Mouse (Mus musculus): ENCODE results near the gene Map6.

The Map6 gene

DNA sequence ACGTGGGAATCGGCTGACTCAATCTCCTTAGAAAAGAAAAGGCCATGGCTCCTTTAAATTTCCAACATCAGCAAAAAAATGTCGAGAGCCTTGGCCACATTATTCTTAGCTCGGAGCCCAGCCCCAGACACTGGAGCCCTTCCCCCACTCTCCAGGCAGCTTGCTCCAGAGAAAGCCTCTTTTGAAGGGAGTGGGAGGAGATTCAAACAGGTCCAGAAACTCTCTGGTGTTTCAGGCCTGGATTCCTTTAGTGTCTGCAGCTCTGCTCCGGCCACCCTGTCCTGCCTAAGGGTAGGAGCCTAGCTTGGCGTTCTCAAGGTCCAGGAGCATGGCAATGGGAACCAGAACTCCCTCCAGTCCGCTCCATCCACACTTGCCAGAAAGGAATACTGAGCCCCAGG, 88.5 kb downstream of the Map6 start:
- ChIA-PET POLR2A (interaction anchor here (0.6 to 2.0 kb wide), 32 partner anchors 8 to 1945 kb away, joined by 3 to 10 read pairs (median 4); partner anchors contain the start of genes Gdpd5 (in 2 of the 4) and Rps3 (in 1 of the 4)), CTCF (interaction anchor here (0.5 to 2.7 kb wide), 12 partner anchors 9 to 874 kb away, joined by 3 to 9 read pairs (median 4); partner anchors contain the start of gene Gdpd5 (in 1 of the 4))

DNA sequence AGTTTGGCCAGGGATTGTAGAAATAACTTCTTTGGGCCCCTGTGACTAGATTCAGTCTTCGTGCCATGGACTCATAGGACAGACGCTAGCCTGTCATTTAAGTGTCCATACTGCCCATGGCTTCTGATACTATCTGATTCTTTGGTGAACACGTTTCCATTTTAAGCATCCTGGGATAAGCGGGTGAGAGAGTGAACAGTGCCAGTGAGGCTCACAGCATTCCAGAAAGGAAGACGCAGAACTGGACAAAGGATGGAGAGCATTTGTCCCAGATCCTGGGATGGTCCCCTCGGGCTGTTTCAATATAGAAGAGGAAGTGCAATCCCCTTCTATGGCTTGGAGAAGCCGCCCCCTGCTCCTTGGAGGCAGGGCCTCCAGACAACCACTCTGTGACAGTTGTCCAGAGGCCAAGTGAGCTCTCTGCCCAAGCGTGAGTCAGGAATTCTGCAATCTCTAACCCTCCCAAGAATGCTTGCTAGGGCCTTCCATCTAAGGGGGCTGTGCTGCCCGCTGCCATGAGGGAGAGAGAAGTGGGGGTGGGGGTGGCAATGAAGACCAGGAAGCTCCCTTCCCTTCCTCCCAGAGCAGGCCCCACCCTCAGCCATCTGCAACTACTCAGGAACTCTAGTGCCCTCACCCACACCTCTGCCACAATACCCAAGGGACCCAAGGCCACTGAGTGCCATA, 89.1 kb downstream of the Map6 start:
- POLR2A ChIA-PET: interaction anchor here in 3 of 4 experiments (0.6 to 2.0 kb wide), 26 partner anchors 8 to 1944 kb away, joined by 3 to 10 read pairs (median 4); partner anchors contain the start of genes Gdpd5 (in 1 of the 3), Map6 (in 1 of the 3) and Rps3 (in 1 of the 3)
- CTCF ChIA-PET: interaction anchor here in 3 of 4 experiments (0.7 to 2.7 kb wide), 9 partner anchors 8 to 237 kb away, joined by 3 to 9 read pairs (median 8); no protein-coding TSS in a partner anchor

DNA sequence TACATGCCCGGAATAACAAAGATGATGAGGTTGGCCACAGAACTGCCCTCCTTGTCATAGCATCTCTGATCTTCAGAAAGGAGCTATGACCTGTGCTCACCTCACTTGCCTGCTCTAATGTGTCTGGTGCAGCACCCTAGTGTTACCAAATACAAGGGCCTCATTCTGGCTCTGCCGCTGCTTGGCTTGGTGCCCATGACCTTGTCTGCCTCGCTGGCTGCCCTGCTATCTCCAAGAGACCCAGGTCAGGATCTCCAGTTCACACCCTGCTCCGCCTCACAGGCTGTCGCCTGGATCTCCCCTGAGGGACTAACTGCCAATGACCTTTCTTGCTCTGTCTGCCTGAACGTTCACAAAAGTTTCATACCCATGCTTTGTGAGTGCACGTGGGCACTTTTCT, 90.0 kb downstream of the Map6 start:
- CTCF ChIA-PET: interaction anchor here in 3 of 4 experiments (1.1 to 2.7 kb wide), 5 partner anchors 8 to 206 kb away, joined by 4 to 9 read pairs (median 8); no protein-coding TSS in a partner anchor
- POLR2A ChIA-PET: interaction anchor here in 2 of 4 experiments (1.4 to 2.0 kb wide), 5 partner anchors 24 to 175 kb away, joined by 3 to 7 read pairs (median 5); partner anchors contain the start of gene Map6 (in 1 of the 2)

DNA sequence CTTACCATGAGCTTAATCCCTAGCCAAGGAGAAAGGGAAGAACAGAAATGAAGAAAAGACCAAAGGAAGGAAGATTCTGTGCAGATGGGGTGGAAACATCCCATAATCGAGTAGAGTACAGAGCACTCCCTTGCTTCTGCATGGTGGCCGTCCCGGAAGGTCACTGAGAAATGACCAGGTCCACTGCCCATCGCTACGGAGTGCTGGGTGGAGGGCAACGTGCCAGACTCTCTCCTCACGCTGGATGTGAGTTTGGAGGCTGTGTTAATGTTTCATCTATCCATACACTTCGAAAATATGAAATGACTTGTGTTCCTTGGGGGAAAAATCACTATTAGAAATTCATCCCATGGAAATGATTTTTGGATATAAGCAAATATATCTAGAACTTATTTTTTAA, 91.1 kb downstream of the Map6 start:
- ChIA-PET POLR2A (interaction anchor here in 2 of 4 experiments (0.7 to 3.3 kb wide), 5 partner anchors 12 to 118 kb away, joined by 3 to 16 read pairs (median 3); no protein-coding TSS in a partner anchor), CTCF (interaction anchor here in 3 of 4 experiments (0.8 to 1.5 kb wide), 5 partner anchors 17 to 134 kb away, joined by 3 to 9 read pairs (median 4); no protein-coding TSS in a partner anchor)

DNA sequence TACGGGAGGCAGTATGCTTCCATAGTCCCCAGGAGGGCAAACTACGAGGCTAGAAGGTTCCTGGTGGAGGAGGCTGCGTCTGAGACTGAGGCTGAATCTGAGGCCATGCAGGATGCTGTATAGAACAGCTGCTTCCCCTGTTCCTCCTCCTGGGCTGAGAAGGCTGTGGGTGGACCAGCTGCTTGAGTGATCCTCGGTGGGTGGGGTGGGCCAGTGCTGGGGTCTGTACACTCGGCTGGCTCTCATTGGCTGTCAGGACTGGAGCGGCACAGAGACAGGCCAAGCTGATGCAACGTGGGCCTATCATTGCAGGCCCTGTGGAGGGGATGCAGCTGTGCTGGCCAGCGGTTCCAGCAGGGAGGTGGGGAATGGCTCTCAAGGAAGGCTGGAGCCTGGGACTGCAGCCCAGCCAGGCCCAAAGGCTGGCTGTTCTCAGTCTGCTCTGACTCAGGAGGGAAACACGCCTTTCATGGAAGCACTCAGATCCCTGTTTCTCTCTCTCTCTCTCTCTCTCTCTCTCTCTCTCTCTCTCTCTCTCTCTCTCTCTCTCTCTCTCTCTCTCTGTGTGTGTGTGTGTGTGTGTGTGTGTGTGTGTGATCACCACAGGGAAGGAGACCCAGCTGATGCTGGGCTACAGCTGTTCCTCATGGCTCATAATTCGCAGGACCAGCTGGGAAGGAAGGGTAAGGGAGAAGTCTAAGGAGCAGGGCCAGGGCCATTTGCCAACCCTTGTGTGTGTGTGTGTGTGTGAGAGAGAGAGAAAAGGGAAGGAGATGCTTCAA, 93.0 kb downstream of the Map6 start:
- ChIA-PET CTCF (interaction anchor here (0.5 to 1.9 kb wide), 16 partner anchors 14 to 1556 kb away, joined by 3 to 11 read pairs (median 4); no protein-coding TSS in a partner anchor), POLR2A (interaction anchor here (0.6 to 3.3 kb wide), 43 partner anchors 8 to 1059 kb away, joined by 3 to 20 read pairs (median 4); partner anchors contain the start of genes Gdpd5 (in 3 of the 4), Dgat2 (in 1 of the 4), Rps3 (in 1 of the 4) and Serpinh1 (in 1 of the 4))

DNA sequence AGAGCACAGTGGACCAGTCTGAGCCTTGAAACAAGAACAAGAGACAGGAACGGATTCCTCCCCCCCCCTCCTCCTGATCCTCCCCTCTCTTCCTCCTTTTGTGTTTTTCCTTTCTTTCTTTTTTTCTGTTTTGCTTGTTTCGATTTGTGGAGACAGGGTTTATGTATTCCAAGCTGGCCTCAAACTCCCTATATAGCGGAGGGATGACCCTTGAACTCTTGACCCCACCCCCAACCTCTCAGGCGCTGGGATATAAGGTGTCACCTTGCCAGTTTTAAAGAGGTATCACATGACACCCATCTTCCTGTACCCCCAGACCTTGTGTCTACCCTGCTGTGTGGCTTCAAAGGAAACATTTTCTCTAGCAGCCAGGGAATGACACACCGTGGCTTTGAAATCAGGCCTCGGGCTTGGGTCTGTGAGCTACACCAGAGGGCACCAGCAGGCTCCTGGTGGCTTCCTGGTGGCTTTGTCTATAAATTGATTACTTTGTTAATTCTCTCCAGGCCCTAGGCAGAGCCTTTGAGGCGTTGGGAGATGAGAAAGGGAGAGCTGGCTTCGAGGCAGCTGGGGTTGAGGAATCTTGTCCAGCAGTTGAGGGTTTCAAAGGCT, 93.7 kb downstream of the Map6 start:
- ChIA-PET CTCF (interaction anchor here (0.6 to 1.9 kb wide), 14 partner anchors 15 to 1556 kb away, joined by 3 to 11 read pairs (median 4); no protein-coding TSS in a partner anchor), POLR2A (interaction anchor here (0.5 to 3.3 kb wide), 43 partner anchors 8 to 1113 kb away, joined by 3 to 20 read pairs (median 4); partner anchors contain the start of genes Gdpd5 (in 2 of the 4), Uvrag (in 2 of the 4), Dgat2 (in 1 of the 4) and Rps3 (in 1 of the 4))

DNA sequence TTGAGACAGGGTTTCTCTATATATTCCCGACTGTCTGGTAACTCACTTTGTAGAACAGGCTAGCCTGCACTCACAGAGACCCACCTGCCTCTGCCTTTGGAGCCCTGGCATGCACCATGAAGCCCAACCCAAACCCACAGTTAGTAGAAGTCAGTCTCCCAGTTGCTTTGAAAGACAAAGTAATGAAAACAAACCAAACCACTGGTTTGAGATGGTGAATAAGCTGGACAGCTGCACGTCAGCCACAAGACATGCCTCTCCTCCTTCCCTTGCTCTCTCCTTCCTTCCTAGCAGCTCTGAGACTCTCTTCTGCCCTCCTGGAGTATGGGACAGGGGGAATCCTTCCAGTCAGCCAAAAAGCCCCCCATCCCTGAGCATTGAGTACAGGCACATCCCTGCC, 94.9 kb downstream of the Map6 start:
- ChIA-PET CTCF (interaction anchor here in 1 of 4 experiments (0.7 kb wide), 1 partner anchor 254 kb away, joined by 3 read pairs; no protein-coding TSS in a partner anchor), POLR2A (no interaction called here)

DNA sequence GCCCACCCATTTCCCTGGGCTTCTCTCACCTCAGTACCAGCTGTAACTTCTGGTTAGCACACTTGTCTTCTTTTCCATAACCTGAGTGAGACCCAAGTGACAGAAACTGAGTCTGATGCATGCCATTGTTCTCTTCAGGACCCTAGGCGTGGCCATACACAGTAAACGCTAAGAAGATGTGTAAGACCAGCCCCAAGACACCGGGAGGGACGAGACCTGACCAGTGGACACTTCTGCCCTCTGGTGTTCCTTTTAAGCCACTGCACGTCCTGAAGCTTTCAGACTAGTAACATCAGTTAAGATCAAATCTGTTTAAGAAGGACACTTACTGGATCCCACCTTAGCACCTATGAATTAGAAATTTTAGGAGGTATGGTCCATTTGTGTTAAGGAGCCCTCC, 97.8 kb downstream of the Map6 start:
- CTCF ChIA-PET: interaction anchor here (0.5 to 4.7 kb wide), 48 partner anchors 9 to 564 kb away, joined by 3 to 81 read pairs (median 5); partner anchors contain the start of genes Gdpd5 (in 3 of the 4) and Serpinh1 (in 2 of the 4)
- POLR2A ChIA-PET: interaction anchor here in 2 of 4 experiments (0.6 to 2.3 kb wide), 11 partner anchors 9 to 116 kb away, joined by 3 to 5 read pairs (median 4); partner anchors contain the start of gene Serpinh1 (in 1 of the 2)

DNA sequence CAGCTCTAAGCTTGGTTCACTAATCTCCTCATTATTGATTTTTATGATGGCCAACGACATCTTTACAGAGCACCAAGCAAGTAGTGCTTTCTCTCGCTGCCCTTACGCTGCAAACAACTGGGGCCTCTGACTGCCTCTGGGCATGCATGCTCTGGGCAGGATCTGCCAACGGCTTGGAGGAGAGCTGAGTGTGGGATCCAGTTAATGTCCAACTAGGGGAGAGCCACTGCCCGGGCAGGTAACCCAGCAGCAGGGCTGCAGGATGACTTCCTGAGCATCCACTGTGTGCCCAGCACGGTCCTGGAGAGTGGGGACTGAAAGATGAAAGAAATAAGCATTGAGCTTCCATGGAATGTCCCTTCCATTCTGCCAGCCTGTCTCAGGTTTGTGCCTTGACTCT, 99.5 kb downstream of the Map6 start:
- ChIA-PET CTCF (interaction anchor here (0.6 to 4.7 kb wide), 13 partner anchors 8 to 243 kb away, joined by 3 to 81 read pairs (median 5); no protein-coding TSS in a partner anchor), POLR2A (interaction anchor here in 3 of 4 experiments (0.5 to 2.3 kb wide), 4 partner anchors 8 to 225 kb away, joined by 3 to 5 read pairs (median 4); partner anchors contain the start of genes Serpinh1 (in 1 of the 3) and Uvrag (in 1 of the 3))

DNA sequence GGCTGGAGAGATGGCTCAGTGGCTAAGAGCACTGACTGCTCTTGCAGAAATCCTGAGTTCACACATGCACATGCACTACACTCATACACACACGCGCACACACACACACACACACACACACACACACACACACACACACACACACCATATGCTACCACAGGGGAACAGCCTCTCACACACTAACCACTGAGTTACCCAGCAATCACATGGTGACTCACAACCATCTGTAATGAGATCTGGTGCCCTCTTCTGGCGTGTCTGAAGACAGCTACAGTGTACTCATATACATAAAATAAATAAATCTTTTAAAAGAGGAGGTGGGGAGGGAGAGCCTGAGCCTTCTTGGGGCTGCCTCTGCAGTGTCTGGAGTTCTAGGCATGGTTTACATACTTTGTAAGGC, 107.1 kb downstream of the Map6 start:
- ChIA-PET CTCF (interaction anchor here (0.6 to 3.4 kb wide), 54 partner anchors 8 to 933 kb away, joined by 3 to 34 read pairs (median 5); partner anchors contain the start of gene Serpinh1 (in 2 of the 4)), POLR2A (interaction anchor here in 3 of 4 experiments (0.7 to 2.0 kb wide), 7 partner anchors 18 to 536 kb away, joined by 3 to 8 read pairs (median 4); no protein-coding TSS in a partner anchor)

DNA sequence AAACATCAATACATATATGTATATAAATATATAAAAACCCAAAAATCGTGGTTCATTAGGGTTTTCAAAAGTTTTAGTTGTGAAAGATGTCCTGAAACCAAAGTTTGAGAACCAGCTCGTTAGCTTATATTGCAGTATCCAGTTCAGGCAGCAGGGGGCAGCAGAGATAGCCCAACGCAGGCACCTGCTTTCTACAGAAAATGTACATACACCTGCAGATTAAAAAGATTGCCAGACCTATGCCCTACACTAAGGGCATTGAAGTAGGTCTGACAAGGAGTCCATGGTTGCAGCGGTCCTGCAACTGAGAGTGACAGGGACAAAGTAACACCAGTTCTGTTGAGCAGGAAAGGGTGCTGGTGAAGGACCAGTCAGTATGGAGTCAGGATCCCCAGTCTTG, 108.2 kb downstream of the Map6 start:
- ChIA-PET POLR2A (interaction anchor here in 3 of 4 experiments (0.6 to 2.0 kb wide), 11 partner anchors 9 to 106 kb away, joined by 3 to 8 read pairs (median 4); no protein-coding TSS in a partner anchor), CTCF (interaction anchor here (0.6 to 3.4 kb wide), 92 partner anchors 8 to 1533 kb away, joined by 3 to 34 read pairs (median 4); partner anchors contain the start of gene Serpinh1 (in 2 of the 4))

DNA sequence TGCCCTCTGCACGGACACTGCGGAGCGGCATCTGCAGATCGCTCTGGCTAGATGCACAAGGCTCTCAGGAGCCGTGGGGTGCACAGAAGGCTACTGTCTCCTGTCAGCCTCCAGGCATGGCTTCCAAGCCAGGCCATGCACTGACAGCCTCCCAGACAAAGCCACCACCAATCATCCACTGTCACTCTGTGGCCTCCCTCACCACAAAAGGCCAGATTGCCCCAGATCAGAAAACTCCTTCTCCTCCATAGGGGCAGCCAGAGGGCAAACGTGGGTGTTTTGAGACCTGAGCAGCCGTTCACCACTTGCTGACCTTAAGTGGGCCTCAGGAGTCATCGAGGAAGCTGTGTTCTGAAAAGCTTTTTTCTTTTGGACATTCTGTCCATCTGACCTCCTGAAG, 111.6 kb downstream of the Map6 start:
- CTCF ChIA-PET: interaction anchor here in 1 of 4 experiments (1.0 to 1.4 kb wide), 2 partner anchors 72 to 93 kb away, joined by 3 read pairs; no protein-coding TSS in a partner anchor
- POLR2A ChIA-PET: interaction anchor here in 2 of 4 experiments (0.6 to 0.8 kb wide), 2 partner anchors 9 to 19 kb away, joined by 4 to 6 read pairs; no protein-coding TSS in a partner anchor

DNA sequence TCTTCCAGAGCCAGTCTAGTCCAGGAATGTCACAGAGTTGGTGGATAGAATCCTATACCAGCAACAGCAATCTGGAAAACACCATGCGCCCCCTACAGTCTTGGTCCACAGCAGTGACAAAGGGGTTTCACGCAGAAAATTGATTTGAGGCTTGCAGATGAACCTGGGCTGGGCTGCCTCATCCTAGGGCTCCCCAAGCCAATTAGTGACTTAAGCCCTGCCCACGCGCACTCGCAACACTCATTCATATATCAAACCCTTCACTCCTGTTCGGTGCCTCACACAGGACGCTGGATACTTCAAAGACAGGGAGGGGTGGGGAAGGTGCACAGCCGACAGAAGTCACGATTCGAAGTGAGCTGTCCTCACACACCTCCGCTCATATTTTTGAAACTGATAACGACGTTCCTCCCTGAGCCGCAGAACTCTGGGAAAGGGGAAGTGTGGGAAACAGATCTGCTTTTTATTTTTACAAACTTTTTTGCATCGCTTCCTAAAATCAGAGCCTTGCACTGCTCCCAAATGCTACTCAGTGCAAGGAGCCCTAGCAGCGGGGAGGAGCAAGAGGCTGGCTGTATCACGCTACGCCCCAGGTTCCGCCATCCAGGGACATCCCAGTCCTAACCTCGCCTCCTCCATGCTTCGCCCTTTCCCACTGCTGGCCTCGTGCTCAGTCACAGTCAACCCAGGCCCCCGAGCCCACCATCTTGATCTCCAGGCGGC, 113.4 kb downstream of the Map6 start:
- CTCF ChIA-PET: interaction anchor here (0.5 to 2.1 kb wide), 24 partner anchors 9 to 1482 kb away, joined by 3 to 13 read pairs (median 4); partner anchors contain the start of gene Map6 (in 1 of the 4)
- POLR2A ChIA-PET: interaction anchor here (0.5 to 2.6 kb wide), 34 partner anchors 10 to 608 kb away, joined by 3 to 12 read pairs (median 4); partner anchors contain the start of gene Rps3 (in 1 of the 4)

DNA sequence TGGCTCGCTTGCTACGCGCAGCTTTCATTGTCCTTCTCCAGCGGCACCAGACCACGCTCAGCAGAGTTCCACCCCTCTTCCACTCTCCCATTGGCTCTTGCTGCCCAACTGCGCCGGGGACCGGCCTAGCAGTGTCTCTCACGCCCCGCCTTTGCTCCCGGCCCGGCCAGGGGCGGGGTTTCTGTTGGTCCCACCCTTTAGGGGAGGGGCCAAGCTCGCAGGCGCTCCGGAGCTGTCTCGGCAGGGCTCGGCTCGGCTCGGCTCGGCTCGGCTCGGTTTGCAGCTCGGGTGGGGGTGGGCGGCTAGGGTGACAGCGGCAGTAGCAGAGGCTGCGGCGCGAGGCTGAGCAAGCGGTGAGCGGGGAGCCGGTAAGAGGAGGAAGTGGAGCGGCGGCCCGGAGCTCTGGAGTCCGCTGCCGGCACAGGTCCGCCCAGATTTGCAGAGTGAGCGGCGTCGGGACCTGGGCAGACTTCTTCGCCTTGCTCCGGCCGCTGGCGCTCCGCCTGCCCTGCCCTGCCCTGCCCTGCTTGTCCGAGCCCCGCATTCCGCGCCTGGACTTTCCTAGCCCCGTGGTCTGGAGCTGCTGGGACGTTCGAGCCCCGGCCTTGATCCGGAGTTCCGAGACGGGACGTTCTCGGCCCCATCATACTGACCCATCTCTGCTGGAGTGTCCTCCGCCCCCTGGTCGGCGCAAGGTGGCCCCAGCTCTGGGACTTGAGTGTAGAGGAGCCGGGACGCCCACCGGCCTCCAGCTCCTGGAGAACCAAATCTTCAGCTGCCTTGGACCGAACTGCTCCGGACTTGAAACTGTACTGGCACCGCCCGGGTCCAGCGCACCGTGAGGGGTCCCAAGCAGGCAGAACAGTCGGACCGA, 114.2 kb downstream of the Map6 start, which contains the start of gene Gdpd5:
TSS of gene Gdpd5 (plus strand) at position 201 of the 874 bp plus-strand sequence.
- ChIA-PET CTCF (interaction anchor here (0.5 to 2.1 kb wide), 28 partner anchors 10 to 278 kb away, joined by 3 to 13 read pairs (median 4); partner anchors contain the start of gene Map6 (in 1 of the 4)), POLR2A (interaction anchor here (0.5 to 2.6 kb wide), 44 partner anchors 9 to 607 kb away, joined by 3 to 12 read pairs (median 4); partner anchors contain the start of genes Rps3 (in 1 of the 4) and Uvrag (in 1 of the 4))

Data from embryonic stem cell, embryonic (primary cell).